Mouse (Mus musculus): ENCODE measurements around the gene Rdh16f2.
A peak's percentile ranks its signal among the peaks of the same experiment; 100 is the strongest.
"Not testable (repeated sequence)": the region's sequence is repeated elsewhere in the genome, so short reads cannot be mapped to it uniquely, and the experiment has no call there.

Rdh16f2 gene

DNA sequence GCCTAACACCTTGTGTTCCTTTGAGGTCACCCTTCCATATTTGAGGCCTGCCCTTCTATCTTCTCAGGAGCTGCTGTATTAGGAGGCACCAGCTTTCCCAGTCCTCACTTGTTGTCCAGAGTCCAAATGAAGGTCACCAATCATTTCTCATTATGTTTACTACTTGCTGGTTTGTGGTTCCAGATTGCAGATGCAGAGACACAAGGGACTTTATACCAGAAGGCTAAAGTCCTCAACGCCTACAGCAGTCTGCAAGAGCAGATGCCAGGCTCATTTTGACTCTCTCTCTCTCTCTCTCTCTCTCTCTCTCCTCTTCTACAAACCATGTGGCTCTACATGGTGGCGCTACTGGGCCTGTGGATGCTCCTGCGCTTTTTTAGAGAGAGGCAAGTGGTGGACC, at the start of gene Rdh16f2:
TSS of gene Rdh16f2 (plus strand) at position 243 of the 400 bp plus-strand sequence.
- DNase-seq (ENCODE audit: low spot score) = no peak

DNA sequence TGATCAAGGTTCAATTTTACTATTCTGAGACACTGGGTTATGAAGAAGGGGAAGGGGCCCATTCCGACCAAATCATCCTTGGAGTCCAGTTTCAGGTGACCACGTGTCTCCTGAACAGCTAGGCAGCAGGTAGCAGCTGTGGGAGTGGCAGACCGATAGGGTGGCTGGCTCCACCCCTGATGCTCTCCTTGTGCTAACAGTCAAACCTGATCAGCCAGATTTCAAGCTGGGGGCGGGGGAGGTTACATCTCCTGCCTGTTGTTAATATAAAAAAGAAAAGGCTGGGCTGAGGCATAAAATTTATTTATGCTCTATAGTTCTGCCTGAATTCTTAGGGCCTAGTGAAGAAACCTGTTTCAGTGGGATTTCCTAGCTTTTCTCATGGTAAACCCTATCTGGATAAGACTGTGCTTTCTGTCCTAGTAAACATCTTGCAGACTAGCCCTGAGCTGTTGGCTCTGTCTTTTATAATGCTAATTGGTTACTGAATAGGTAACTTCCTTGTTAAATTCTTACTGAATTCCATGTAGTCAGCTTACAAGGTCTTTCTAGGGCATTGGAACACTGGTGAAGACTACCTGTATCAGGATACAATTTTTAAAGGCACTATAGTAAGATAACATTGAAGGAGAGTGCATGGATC, 48.9 kb upstream of the Rdh16f2 start:
- DNase-seq (ENCODE audit: low spot score) = not testable (repeated sequence)

DNA sequence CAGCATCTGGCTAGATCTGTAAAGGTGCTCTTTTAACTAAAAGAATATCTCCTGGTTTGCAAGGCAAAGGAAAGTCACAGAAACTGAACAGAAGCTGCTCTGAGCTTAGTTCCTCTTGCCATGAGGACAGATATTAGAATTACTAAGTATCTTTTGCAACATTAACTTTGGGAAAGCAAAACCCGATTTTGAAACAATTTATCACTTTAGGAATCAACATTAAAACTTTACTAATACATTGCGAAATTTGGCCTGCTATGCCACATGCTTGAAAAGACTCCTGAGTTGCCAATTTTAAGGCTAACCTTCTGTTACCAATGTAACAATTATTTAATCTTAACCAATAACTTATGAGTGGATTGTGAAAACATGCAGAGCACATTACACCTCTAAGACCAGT, 44.5 kb upstream of the Rdh16f2 start:
- DNase-seq (ENCODE audit: low spot score) = not testable (repeated sequence)

DNA sequence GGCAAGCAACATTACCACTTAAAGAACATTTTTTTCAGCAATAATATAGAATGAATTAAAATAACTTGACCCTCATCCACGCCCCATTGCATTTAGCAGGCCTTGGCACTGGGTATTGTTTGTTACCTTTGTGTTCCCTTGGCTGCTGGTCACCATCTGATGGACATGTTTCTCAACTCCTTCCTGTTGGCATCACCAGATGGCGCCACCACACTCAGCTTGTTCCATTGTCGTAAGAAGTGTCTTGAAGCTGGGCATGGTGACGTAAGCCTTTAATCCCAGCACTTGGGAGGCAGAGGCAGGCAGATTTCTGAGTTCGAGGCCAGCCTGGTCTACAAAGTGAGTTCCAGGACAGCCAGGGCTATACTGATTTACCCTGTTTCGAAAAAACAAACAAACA, 40.9 kb upstream of the Rdh16f2 start:
- DNase-seq (ENCODE audit: low spot score) = peak; percentile 32

DNA sequence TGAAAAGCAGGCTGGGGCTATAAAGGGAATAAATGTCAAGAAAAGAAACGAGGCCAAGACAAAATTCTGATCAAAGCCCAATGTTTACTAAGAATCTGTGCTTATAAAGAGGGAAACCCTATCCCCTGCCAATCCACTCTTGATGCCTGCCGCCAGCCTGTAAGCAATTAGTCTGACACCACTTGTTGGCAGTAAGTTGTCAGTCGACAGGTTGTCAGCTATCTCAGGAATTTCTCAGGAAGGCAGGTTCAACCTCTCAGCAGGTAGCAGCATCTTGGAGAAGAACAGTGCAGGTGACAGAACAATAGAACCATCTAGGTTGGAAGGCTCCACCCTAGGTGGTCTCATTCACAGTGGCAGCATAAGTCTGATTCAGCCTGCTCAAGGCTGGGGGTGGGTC, 37.2 kb upstream of the Rdh16f2 start:
- no peak for DNase-seq (ENCODE audit: low spot score)

DNA sequence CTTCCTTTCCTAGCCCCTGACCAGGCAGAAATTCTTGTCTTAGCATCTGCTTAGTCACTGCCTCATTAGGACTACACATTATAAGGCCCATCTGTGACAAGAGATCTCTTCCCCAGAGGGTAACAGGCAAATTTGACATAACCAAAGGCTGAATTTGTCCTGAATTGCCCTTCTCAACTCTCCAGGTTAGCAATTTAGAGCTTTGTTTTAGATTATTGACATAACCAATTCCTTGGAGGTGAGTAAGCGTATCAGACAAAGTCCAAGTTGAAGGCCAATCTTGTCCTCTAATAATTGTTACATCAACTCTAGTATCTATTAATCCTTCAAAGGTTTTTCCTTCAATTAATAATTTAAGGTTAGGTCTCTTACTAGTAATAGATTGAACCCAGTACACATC, 32.1 kb upstream of the Rdh16f2 start:
- DNase-seq (ENCODE audit: low spot score) = not testable (repeated sequence)

DNA sequence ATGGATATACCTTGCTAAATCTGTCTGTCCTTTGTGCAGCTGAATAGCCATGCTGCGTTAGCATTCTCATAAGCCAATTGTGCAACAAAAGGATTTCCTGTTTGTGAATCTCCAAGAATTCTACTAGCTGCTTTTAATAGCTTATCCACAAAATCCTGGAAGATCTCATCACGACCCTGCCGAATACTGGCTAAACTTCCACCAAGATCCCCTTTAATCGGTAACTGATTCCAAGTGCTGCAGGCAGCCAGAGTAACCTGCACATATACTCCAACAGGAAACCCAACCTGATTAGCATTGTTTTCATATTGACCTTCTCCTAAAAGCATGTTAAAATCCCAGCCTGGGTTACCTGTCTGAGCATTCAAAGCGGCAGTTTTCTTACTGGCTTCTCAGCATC, 31.0 kb upstream of the Rdh16f2 start:
- no peak for DNase-seq (ENCODE audit: low spot score)

DNA sequence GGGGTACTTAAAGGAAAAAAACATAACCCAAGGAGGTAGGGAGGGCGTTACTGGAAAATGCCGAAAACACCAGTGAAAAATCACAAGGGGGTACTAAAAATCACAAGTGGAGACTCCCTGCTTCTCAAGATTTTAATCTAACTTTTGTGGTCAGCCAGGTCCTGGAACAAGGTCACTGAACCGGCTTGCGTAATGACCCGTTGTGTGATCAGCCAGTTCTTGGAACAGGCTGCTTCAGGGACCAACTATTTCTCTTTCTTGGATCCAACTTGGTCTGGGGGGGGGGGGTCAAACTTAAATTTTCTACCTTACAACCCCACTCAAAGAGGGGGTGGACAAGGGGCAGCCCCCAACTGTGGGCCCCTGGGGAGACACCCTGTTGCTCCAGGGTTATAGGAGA, 28.5 kb upstream of the Rdh16f2 start:
- DNase-seq (ENCODE audit: low spot score) = not testable (repeated sequence)

DNA sequence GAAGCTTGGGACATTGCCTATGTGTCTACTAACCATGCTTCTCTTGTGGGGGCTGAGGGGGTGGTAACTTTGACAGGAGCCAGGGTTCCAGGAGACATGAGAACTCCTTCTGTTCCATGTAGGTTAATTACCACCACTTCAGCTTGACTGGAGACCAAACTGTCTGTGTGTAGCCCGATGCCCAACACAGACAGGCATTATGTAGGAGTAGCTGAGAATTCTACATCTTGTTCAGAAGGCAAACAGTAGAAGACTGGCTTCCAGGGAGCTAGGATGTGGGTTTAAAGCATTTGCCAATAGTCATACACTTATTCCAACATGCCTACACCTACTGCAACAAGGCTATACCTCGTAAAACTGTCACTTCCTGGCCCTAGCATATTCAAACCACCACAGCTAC, 27.7 kb upstream of the Rdh16f2 start:
- no peak for DNase-seq (ENCODE audit: low spot score)

DNA sequence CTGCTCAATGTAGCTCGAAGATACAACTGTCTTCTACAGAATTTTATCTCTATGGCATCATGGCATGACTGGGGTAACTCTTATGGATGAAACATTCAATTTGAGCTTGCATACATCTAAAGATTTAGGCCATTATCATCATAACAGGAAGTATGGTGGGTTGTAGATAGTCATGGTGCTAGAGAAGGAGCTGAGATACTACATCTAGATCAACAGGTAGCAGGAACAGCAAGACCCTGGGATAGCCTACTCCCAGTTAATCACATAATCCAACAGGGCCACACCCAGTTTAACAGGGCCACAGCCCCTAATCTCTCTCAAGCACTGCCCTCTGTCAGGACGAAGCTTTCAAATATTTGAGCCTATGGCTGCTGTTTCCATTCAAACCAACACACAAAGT, 25.5 kb upstream of the Rdh16f2 start:
- DNase-seq (ENCODE audit: low spot score) = no peak

DNA sequence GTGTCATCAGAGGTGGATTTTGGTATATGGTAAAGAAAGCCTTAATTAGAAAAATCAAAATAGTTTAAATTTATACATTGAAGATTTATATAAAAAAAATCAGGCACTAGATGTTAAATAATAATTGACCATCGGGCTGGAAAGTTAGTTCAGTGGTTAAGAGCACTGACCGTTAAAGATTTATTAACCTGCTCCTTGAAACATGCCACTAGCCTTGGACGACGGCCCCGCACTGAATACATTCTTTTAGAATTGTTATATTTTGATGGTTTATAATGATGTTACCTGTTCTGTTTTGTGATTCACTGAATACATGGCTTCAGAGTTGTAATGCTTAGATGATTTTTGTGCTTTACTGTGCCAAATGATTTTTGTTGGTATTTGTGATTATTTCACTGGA, 20.3 kb upstream of the Rdh16f2 start:
- DNase-seq (ENCODE audit: low spot score) = not testable (repeated sequence)

DNA sequence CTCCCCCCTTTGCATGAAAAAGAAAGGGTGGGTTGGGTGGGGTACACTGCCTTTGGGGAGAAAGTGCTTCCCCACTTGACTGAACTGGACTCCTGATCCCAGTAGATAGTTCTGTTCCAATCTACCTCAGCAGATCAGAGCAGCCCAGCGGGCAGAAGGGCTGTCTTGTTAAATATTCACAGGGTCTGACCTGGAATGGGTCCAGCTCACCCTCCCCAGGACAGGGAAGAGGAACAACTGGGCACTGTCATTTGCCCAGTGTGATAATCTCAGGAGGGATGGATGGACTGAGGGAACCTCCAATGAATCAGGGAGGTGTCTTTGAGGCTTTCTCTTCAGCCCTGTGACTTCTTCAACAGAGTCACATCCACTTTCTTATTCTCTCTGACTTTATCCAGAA, 18.2 kb upstream of the Rdh16f2 start:
- no peak for DNase-seq (ENCODE audit: low spot score)

DNA sequence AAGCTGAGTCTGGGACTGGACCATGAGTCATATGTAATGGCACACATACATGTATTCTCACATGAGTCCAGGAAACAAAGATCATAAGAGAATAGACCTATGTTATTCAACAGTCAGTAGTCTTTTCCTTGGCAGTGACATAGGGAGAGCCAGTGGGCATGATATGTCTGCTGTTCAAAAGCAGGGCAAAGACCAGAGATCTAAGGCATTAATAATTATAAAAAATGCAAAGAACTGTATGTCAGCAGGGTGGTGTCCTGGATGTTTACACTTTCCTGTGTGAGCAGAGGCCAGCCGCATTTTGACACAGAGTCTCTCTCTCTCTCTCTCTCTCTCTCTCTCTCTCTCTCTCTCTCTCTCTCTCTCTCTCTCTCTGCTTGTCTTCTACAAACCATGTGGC, 16.6 kb upstream of the Rdh16f2 start, which contains the start of gene Rdh19:
TSS of gene Rdh19 (plus strand) at position 301 of the 400 bp plus-strand sequence.
- no peak for DNase-seq (ENCODE audit: low spot score)

DNA sequence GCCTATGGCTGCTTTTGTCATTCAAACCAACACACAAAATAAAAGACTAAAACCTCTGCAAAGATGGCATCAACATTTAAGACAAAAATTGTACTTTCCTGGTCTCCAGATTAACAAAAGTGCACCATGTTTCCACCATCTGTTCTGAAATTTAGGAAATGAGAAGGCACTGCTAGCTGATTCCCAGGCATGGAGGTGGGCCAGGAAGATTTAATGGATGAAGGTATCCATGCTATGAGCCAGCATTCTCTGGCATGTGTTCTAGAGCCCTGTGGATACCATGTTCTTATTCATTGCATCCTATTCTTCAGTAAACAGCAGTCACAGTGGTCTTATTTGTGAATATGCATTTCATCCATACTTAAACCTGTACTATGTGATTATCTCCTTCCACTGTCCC, 9.9 kb upstream of the Rdh16f2 start:
- no peak for DNase-seq (ENCODE audit: low spot score)

DNA sequence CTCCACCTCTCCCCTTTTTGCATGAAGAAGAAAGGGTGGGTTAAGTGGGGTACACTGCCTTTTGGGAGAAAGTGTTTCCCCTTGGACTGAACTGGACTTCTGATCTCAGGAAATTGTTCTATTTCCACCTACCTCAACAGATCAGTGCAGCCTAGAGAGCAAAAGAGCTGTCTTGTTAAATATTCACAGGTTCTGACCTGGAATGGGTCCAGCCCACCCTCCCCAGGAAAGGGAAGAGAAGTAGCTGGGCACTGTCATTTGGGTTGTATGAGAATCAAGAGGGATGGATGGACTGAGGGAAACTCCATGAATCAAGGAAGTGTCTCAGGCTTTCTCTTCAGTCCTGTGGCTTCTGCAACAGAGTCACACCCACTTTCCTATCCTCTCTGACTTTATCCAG, 1.3 kb upstream of the Rdh16f2 start:
- DNase-seq (ENCODE audit: low spot score) = no peak

DNA sequence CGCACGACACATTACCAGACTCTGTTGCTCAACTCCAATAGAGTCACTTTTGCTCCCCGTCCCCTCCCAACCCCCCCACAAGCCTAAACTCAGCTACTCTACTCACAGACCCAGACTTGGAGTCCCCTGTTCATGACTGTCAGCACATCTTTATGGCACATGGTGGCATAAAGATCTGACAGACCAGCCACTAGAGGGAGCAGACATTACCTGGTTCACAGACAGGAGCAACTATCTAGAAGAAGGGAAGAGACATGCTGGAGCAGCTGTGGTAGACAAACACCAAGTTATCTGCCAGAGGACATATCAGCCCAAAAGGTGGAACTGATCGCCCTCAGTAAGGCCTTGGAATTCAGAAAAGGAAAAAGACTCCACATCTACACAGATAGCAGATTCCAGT, 6.2 kb downstream of the Rdh16f2 start:
- peak; percentile 9 for DNase-seq (ENCODE audit: low spot score)

DNA sequence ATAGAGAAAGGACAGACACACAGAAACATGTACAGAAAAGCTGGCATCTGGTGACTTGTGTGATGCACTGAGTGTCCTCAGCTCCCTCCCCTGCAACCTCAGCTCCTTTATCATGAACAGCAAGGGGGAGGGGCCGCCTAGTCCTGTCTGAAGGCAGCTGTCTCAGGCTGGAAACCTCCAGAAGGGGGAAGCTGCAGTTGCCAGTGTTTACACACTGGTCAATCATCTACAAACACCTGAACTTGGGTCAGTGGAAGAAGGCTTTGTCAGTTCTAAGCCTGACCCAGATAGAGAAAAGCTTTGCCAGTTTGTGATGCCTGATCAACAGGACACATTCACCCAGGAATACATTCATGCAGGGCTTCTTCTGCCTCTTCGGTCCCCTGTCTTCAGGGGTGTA, 11.4 kb downstream of the Rdh16f2 start:
- DNase-seq (ENCODE audit: low spot score) = no peak

DNA sequence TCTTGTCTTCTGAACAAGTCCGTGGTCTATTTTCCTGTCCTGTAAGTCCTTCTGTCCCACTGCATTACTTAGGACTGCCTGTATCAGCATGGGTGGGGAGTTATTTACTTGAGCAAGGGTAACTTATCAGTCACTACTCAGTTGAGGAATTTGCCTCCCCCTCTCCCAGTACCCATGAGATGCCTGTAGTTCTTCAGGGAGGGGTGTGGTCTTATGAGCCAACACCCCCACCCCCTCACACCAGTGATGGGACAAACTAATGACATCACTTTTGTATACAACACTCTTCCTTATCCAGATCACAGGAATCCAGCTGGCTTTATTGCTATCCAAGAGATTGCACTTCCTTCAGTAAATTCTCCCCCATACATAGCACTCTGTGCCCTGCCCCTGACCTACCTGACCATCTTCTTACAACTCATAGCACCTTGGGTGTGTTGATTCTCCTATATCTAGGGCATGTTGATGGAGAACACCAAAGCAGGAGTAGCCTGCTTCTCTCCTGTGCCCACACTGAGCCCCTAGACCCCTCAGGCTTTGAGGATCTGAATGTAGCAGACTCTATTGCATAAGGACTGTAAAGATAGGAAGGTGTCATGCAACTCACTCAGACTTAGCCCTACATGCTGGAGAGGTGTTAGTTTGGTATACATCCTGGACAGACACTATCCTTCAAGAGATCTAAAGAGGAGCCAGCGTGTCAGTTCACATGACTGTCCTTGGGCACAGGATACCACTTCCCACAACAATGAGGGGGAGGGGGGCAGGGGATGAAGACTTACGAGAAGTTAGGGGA, 12.2 kb downstream of the Rdh16f2 start:
- DNase-seq (ENCODE audit: low spot score) = no peak

DNA sequence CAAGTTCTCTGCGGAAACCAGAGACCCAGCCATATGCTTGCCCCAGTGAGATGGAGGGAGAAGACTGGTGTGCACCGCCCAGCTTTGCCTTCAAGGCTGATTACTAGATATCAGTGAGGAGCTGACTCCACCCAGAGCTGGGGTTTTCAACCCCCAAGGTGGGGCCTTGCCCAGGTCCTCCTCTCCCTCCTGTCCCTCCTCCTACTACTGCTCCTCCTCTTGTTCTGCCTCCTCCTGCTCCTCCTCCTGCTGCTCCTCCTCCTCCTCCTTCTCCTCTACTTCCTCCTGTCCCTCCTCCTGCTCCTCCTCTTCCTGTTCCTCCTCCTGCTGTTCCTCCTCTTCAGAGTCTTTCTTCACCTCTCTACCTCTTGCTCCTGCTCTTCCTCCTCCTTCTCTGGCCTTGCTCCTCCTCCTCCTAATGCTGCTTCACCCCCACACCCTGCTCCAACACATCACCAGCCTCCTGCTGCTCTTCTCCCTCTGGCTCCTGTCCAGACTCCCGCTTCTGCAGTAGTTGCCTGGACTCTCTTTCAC, 12.9 kb downstream of the Rdh16f2 start:
- DNase-seq (ENCODE audit: low spot score) = no peak

DNA sequence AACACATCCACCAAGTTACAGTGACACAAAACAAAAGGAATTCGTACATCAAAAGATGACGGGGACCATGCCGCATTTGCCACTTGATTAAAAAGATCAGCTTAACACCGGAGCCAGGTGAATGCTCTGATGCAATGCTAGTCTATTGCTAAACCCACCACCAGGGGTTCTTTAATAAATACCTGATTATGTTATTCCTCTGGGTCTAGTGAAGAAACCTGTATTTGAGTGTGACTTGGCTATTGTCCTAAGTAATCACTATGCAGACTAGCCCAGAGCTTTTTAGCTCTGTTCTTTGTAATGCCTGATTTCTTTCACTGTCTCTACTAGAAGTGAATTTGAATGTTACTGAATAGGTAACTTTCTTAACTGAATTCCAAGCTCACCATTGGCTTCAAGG, 14.8 kb downstream of the Rdh16f2 start:
- DNase-seq (ENCODE audit: low spot score) = no peak

DNA sequence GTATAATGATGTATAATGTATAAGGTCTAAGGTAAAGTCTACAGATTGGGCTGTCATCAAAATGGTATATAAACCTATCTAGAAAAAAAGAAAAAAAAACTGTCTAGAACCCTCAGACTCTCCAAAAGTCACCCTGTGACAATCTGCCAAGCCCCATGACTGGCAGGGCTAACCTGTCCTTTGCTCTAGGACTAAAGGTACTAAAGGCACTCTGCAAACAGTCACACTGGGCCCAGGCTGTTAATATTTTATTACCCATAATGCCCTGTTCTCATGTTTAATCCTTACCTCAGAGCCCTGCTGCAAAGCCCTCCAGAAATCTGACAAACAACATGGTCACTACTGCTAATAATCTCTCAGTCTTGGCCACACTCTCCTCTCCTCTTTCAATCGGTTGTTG, 20.3 kb downstream of the Rdh16f2 start:
- no peak for DNase-seq (ENCODE audit: low spot score)

DNA sequence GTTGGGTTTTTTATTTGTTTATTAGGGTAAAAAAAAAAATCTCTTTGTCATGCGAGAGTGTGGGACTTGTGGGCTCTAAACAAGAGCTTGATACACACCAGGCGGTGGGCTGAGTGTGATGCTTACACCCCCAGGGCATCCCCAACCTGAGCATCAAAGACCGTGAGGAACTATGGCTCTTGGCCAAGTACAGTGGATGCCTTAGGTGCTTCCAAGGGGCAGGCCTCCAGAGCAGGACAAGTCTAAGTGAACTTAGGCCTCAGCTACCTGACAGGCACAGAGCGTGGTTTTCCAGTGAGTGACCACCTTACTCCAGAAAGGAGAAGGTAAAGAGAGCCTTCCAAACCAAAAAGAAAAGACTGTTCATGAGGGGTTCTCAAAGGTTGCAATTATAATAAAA, 20.7 kb downstream of the Rdh16f2 start:
- DNase-seq (ENCODE audit: low spot score) = no peak

DNA sequence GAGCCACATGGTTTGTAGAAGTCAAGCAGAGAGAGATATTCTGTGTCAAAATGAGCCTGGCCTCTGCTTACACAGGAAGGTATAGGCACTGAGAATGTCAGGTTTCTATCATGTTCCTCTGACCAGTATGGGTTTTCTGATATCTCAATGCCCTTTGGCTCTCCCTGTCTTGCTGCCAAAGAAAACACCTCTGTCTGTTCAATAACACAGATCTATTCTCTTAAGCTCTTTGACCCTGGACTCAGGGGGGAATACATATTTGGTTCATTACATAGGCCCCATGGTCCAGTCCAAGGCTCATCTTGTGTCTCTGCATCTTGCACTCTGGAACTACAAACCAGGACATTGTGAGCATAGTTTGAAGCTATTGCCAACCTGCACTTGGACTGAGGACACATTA, 22.3 kb downstream of the Rdh16f2 start, which contains the start of gene Rdh7:
TSS of gene Rdh7 (minus strand) at position 213 of the 400 bp plus-strand sequence.
- DNase-seq (ENCODE audit: low spot score) = no peak
